Mouse (Mus musculus) leukemia stem cell, adult 10-12 weeks (primary cell): ENCODE data around the gene Vmn1r31. TPM values are rescaled to one million over a fixed set of nuclear protein-coding genes. Genes with fewer than 3 reads are reported as not detected.

ENCODE experiments used
- polyA plus RNA-seq: library from polyadenylated mRNA; stranded (reverse); fragments of >175 nt; gene quantifications from 2 replicates; pipeline ENCODE4 v1.2.3, GENCODE M21; 2012; ENCODE audit warnings: low replicate concordance

Gene Vmn1r31
- polyA plus RNA-seq: not detected in 2 replicates

DNA sequence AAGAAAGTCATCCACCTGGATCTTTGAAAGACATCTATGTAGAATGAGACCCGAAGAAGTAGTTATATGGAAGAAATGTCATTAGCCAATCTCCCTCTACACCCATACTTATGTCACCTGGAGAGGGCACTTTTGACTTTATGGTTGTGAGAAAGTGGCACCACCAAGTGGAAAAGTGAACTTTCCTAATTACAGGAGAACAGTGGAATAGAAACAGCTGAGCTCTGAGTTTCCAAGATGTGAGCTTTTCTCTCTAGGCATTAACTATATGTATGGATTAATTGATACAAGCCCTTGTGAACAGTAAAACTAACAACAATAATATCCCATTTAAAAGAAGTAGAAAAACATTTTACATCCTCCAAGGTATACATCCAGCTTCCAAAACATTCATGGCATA, at the start of gene Vmn1r31:
Vmn1r31 (minus strand) TSS at position 101 of the 400 bp plus-strand sequence.

DNA sequence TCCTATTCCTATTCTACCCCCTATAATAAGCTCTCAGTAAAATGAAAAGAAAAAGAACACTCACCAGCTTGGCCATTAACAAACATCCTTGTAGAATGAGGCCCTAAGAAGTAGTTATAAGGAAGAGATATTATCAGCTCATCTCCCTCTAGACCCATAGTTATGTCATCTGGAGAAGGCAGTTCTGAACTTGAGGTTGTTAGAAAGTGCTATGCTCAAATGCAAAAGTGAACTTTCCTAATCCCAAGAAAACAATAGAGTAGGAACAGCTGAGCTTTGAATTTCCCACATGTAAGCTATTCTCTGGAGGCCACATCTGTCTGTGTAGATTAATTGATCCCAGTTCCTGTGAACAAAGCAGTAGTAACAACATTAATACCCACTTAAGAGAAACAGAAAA, 31.8 kb downstream of the Vmn1r31 start, which contains the start of gene Vmn1r30:
Vmn1r30 (minus strand) TSS at position 101 of the 400 bp plus-strand sequence.

Other genes starting within 250 kb of the Vmn1r31 start
- gene Vmn1r28, start 213.3 kb downstream of the Vmn1r31 start, polyA plus RNA-seq: not detected in 2 replicates
- 0.08 TPM in 1 of 2 replicates, not detected in the other for gene Vmn1r29, start 173.8 kb downstream of the Vmn1r31 start, polyA plus RNA-seq
- gene Vmn1r30, start 31.9 kb downstream of the Vmn1r31 start, polyA plus RNA-seq: not detected in 2 replicates
- gene Abcg2, start 109.2 kb upstream of the Vmn1r31 start, polyA plus RNA-seq: 1.8 and 13.2 TPM in 2 replicates